Mouse (Mus musculus) small intestine, adult 2 months (tissue): ENCODE measurements around the gene Ttc7b. TPM values are rescaled to one million over a fixed set of nuclear protein-coding genes. Genes with fewer than 3 reads are reported as not detected.

ENCODE experiments used
- H3K27ac ChIP-seq: fragments of 200-500 bp; 2 replicates; pipeline ENCODE4 v1.5.1; 2012; ENCODE audit warnings: low read depth, low read length, control low read depth, inconsistent platforms; ENCODE audit not compliant: insufficient read depth
- H3K27me3 ChIP-seq: fragments of 200-500 bp; 2 replicates; pipeline ENCODE4 v1.6.1; 2012; ENCODE audit warnings: mild to moderate bottlenecking, moderate library complexity, low read length, inconsistent platforms; ENCODE audit not compliant: control insufficient read depth, insufficient read depth
- H3K36me3 ChIP-seq: fragments of 200-500 bp; 2 replicates; pipeline ENCODE4 v1.6.1; 2012; ENCODE audit warnings: mild to moderate bottlenecking, low read length, control low read depth, inconsistent platforms; ENCODE audit not compliant: control insufficient read depth, insufficient read depth
- H3K4me1 ChIP-seq: fragments of 200-500 bp; 2 replicates; pipeline ENCODE4 v1.6.1; 2012; ENCODE audit warnings: low read length, inconsistent platforms, mixed read lengths; ENCODE audit not compliant: control insufficient read depth, insufficient read depth, insufficient read length
- H3K4me3 ChIP-seq: fragments of 200-500 bp; 2 replicates; pipeline ENCODE4 v1.5.1; 2012; ENCODE audit warnings: low read depth, mild to moderate bottlenecking, control low read depth, inconsistent platforms, low read length, moderate library complexity
- CTCF ChIP-seq: fragments of 200-500 bp; IDR thresholded peaks from 2 replicates; pipeline ENCODE4 v1.5.1; 2012; ENCODE audit warnings: low read depth, mild to moderate bottlenecking, control low read depth, inconsistent platforms, low read length, moderate library complexity, mixed read lengths; ENCODE audit not compliant: insufficient replicate concordance, insufficient read length; ENCODE audit errors: extremely low read depth
- POLR2A ChIP-seq: fragments of 200-500 bp; IDR thresholded peaks from 2 replicates; pipeline ENCODE4 v1.6.1; 2012; ENCODE audit warnings: low read depth, mild to moderate bottlenecking, control low read depth, inconsistent platforms, low read length, moderate library complexity
- WGBS: fragments of 180-500 bp; shearing (Covaris S2); methylation state at CpG from one replicate; pipeline ENCODE4 v1.1.7; 2018; 5-methylcytosine and 5-hydroxymethylcytosine counted together
- polyA plus RNA-seq: library from polyadenylated mRNA; depleted of rRNA; stranded (reverse); fragments of >200 nt; gene quantifications from 2 replicates; pipeline ENCODE4 v1.2.3, GENCODE M21; 2012

Ttc7b gene
- polyA plus RNA-seq, 1 experiment, result 13.0 TPM

GRCm38 (mm10) chr12:100382526-100382925, 138.1 kb downstream of the Ttc7b start:
- no peak for TF ChIP-seq CTCF
- TF ChIP-seq POLR2A, result no peak
- Histone ChIP-seq H3K27ac (no peak overlapping the region), H3K27me3 (no peaks in the 10 kb centered on the region), H3K36me3 (peaks cover 2% of the 10 kb centered on the region; the same call in 1 of the 2 replicates), H3K4me1 (no peaks in the 10 kb centered on the region), H3K4me3 (no peak overlapping the region)

DNA sequence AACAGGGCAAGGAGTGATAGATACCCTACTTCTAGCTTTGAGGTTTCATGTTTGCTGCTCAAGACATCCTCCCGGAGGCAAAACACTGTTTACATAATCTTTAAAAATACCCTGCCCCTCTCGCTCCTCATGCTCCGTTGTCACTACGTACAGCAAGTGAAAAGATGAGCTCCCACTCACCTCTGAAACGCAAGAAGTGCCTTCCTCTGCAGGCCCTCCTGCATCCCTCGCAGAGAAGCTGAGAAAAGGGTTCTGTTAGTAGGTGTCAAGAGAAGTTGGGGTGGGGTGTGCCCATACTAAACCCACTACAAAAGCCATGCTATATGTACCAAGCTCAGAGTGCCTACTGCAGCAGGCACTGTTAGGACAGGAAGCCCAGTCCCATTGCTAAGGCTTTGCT, 138.7 kb downstream of the Ttc7b start:
- 87% methylated on average over 6 of the region's 6 CpGs for WGBS
- Histone ChIP-seq H3K36me3 (peaks cover 2% of the 10 kb centered on the region; the same call in 1 of the 2 replicates), H3K4me1 (no peaks in the 10 kb centered on the region), H3K27me3 (no peaks in the 10 kb centered on the region), H3K4me3 (no peak overlapping the region), H3K27ac (no peak overlapping the region)
- TF ChIP-seq POLR2A, result no peak
- no peak for TF ChIP-seq CTCF

GRCm38 (mm10) chr12:100380697-100381291, 139.8 kb downstream of the Ttc7b start:
- no peak for TF ChIP-seq POLR2A
- TF ChIP-seq CTCF, result no peak
- Histone ChIP-seq H3K27ac (no peak overlapping the region), H3K4me1 (no peaks in the 10 kb centered on the region), H3K4me3 (no peak overlapping the region), H3K27me3 (no peaks in the 10 kb centered on the region), H3K36me3 (peaks cover 2% of the 10 kb centered on the region; the same call in 1 of the 2 replicates)
- 77% methylated on average over 14 of the region's 14 CpGs for WGBS

DNA sequence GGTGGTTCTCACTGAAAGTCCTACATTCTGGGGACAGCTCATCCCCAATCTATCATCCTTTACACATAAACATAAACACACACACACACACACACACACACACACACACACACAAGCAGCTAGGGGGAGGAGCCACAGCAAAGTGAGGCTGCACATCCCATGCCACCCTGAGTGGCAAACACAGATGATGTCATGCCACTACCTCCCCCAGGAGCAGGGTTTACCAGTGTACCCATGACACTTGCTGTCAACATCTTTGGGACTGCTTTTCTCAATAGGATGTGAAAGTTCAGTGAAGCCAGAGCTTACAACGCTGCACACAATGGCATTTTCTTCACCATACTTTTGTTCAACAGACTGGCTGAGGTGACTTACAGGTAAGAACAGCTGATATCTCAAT, 140.8 kb downstream of the Ttc7b start:
- no peak overlapping the region for H3K27ac ChIP-seq
- no peaks in the 10 kb centered on the region for H3K4me1 ChIP-seq
- peaks cover 2% of the 10 kb centered on the region for H3K36me3 ChIP-seq
- H3K4me3 ChIP-seq, result no peak overlapping the region
- 88% methylated on average over 1 of the region's 1 CpGs for WGBS
- no peak for TF ChIP-seq POLR2A
- no peak for TF ChIP-seq CTCF
- H3K27me3 ChIP-seq, result no peaks in the 10 kb centered on the region

DNA sequence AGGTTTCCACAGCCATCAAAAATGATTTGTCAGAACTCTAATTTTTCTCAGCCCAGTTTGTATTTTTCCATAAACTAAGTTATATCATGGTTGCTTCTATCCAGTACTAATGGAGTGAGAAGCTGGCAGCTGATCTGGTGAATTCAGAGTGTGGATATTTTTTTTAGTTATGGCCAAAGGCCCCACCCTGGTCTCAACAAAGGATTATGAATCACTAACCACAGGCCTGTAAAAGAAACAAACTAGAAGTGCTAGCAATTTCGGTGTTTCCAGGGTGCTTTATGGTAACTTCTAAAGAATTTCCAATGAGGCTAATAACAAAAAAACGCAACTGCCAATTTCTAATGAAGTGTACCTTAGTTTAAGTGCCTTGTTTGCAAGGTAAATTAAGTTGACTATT, 142.4 kb downstream of the Ttc7b start:
- no peaks in the 10 kb centered on the region; the same call in none of the 2 replicates for H3K36me3 ChIP-seq
- TF ChIP-seq POLR2A, result no peak
- TF ChIP-seq CTCF, result no peak
- WGBS, result 72% methylated on average over 2 of the region's 2 CpGs
- no peak overlapping the region for H3K27ac ChIP-seq
- H3K27me3 ChIP-seq, result no peaks in the 10 kb centered on the region
- no peaks in the 10 kb centered on the region for H3K4me1 ChIP-seq
- no peak overlapping the region for H3K4me3 ChIP-seq

DNA sequence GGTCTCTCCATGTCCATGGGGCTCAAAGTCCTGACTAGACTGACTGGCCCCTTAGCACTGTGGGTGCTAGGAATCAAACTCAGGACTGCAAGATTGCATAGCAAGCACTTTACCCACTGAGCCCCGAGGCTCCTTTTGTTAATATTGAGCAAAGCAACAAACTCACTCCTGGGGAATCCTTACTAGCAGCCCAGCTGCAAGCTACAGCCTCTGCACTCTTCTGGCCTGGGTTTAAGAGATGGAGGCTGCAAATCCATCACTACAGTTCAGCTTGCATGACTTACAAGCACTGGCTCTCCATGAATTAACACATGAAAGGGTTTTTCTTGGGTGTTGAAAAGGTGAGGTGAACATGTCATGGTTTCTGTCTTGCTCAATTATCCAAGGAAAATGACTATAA, 142.8 kb downstream of the Ttc7b start:
- H3K4me1 ChIP-seq, result no peaks in the 10 kb centered on the region
- WGBS, result 54% methylated on average over 1 of the region's 1 CpGs
- no peak overlapping the region for H3K4me3 ChIP-seq
- no peaks in the 10 kb centered on the region for H3K27me3 ChIP-seq
- H3K36me3 ChIP-seq, result no peaks in the 10 kb centered on the region; the same call in 1 of the 2 replicates
- TF ChIP-seq POLR2A (no peak), CTCF (no peak)
- no peak overlapping the region for H3K27ac ChIP-seq

- H3K4me3 ChIP-seq, result no peak overlapping the region
- no peak for TF ChIP-seq POLR2A
- TF ChIP-seq CTCF, result no peak
Measured at GRCm38 (mm10) chr12:100375801-100376200, 144.8 kb downstream of the Ttc7b start.

More at GRCm38 (mm10) chr12:100375801-100376200, 144.8 kb downstream of the Ttc7b start:
- WGBS, result 78% methylated on average over 8 of the region's 8 CpGs
- Histone ChIP-seq H3K27ac (no peak overlapping the region), H3K36me3 (no peaks in the 10 kb centered on the region; the same call in 1 of the 2 replicates), H3K27me3 (no peaks in the 10 kb centered on the region), H3K4me1 (no peaks in the 10 kb centered on the region)
